Mouse (Mus musculus): Measurements from ENCODE around the gene A630076J17Rik. TPM values are rescaled to one million over a fixed set of nuclear protein-coding genes. Genes with fewer than 3 reads are reported as not detected.

Gene A630076J17Rik
- total and polyA plus RNA-seq, 3 experiments, result not detected

GRCm38 (mm10) chr3:107246876-107247275, 16.5 kb downstream of the A630076J17Rik start:
- in situ Hi-C loops (cut with MboI; ENCODE audit: low pct_ligation_motif_present, low pct_unique_long_range_greater_than_20kb, low sequenced_read_pairs), result loop anchor here (10.0 kb wide), 1 partner anchor 218 kb away; no protein-coding TSS in a partner anchor
- Histone ChIP-seq H3K79me2 (replicated peaks; ENCODE audit: control insufficient read depth, extremely low read depth, insufficient read depth, poor library complexity, severe bottlenecking) (no peaks in the 10 kb centered on the region), H3K36me3 (replicated peaks in 1 of 2; ENCODE audit: control insufficient read depth in 1 of 2, insufficient read depth in 1 of 2, low read length in 1 of 2) (no peaks in the 10 kb centered on the region), H3K4me2 (ENCODE audit: insufficient read depth, low read depth, poor library complexity, severe bottlenecking) (no peak overlapping the region), H3K9me3 (replicated peaks; ENCODE audit: low read length) (no peaks in the 10 kb centered on the region), H3K27ac (ENCODE audit: insufficient read depth, low read depth) (no peak overlapping the region), H3K27me3 (replicated peaks) (peaks cover 29% of the 10 kb centered on the region), H3K9ac (ENCODE audit: insufficient read depth, low read depth) (no peak overlapping the region), H3K4me1 (ENCODE audit: control insufficient read depth in 1 of 2, insufficient read depth in 2 of 2) (peaks cover 0 to 1% of the 10 kb centered on the region in 2 experiments; a peak in 2 of 4 replicates), H3K4me3 (replicated peaks in 1 of 3; ENCODE audit: low read depth in 2 of 3, low read length in 2 of 3, poor library complexity in 1 of 3) (no peak overlapping the region)
- no peak for TF ChIP-seq SIN3A (IDR thresholded peaks at IDR 0.05; ENCODE audit: low read length)
- no peak for TF ChIP-seq TCF12 (IDR thresholded peaks at IDR 0.05; ENCODE audit: low read depth, low read length)
- TF ChIP-seq POLR2A (IDR thresholded peaks at IDR 0.05; ENCODE audit: low read depth, low read length), result no peak
- TF ChIP-seq ZNF384 (IDR thresholded peaks at IDR 0.05; ENCODE audit: low read depth, low read length), result no peak
- no peak for TF ChIP-seq MYC (IDR thresholded peaks at IDR 0.05; ENCODE audit: low read depth, low read length)
- no peak for TF ChIP-seq MAX (IDR thresholded peaks at IDR 0.05; ENCODE audit: low read length)
- no peak for TF ChIP-seq NELFE (IDR thresholded peaks at IDR 0.05; ENCODE audit: low read depth, low read length)
- no peak for TF ChIP-seq POLR2AphosphoS2 (IDR thresholded peaks at IDR 0.05; ENCODE audit: low read depth, low read length)
- no peak for TF ChIP-seq SMC3 (IDR thresholded peaks at IDR 0.05; ENCODE audit: low read depth, low read length)
- TF ChIP-seq MEF2A (IDR thresholded peaks at IDR 0.05; ENCODE audit: borderline replicate concordance, low read depth, low read length), result no peak
- no peak for TF ChIP-seq KAT2A (IDR thresholded peaks at IDR 0.05; ENCODE audit: insufficient replicate concordance, low read length)
- no peak for TF ChIP-seq MXI1 (IDR thresholded peaks at IDR 0.05; ENCODE audit: low read depth, low read length)
- no peak for TF ChIP-seq CTCF (conservative IDR thresholded peaks at IDR 0.05 in 1 of 2, IDR thresholded peaks at IDR 0.05 in 1 of 2; ENCODE audit: low read depth in 2 of 2, low read length in 2 of 2)
- TF ChIP-seq RAD21 (IDR thresholded peaks at IDR 0.05; ENCODE audit: low read depth, low read length), result no peak
- TF ChIP-seq HCFC1 (IDR thresholded peaks at IDR 0.05; ENCODE audit: low read depth, low read length), result no peak
- no peak for TF ChIP-seq CHD2 (IDR thresholded peaks at IDR 0.05; ENCODE audit: low read length)
- TF ChIP-seq ZMIZ1 (IDR thresholded peaks at IDR 0.05; ENCODE audit: low read depth, low read length), result no peak
- dilution Hi-C loops (cut with MboI; ENCODE audit: extremely low pct_ligation_motif_present, extremely low pct_unique_long_range_greater_than_20kb, low sequenced_read_pairs), result no loop called here
- DNase-seq (ENCODE audit: extremely low read depth), result no peak

- Histone ChIP-seq H3K9ac (ENCODE audit: insufficient read depth, low read depth) (no peak overlapping the region), H3K27me3 (replicated peaks) (peaks cover 22% of the 10 kb centered on the region), H3K4me1 (ENCODE audit: control insufficient read depth in 1 of 2, insufficient read depth in 2 of 2) (peaks cover 0 to 6% of the 10 kb centered on the region in 2 experiments; a peak in 2 of 4 replicates), H3K27ac (ENCODE audit: insufficient read depth, low read depth) (no peak overlapping the region), H3K36me3 (replicated peaks in 1 of 2; ENCODE audit: control insufficient read depth in 1 of 2, insufficient read depth in 1 of 2, low read length in 1 of 2) (no peaks in the 10 kb centered on the region), H3K79me2 (replicated peaks; ENCODE audit: control insufficient read depth, extremely low read depth, insufficient read depth, poor library complexity, severe bottlenecking) (no peaks in the 10 kb centered on the region), H3K9me3 (replicated peaks; ENCODE audit: low read length) (no peaks in the 10 kb centered on the region), H3K4me3 (replicated peaks in 1 of 3; ENCODE audit: low read depth in 2 of 3, low read length in 2 of 3, poor library complexity in 1 of 3) (no peak overlapping the region), H3K4me2 (ENCODE audit: insufficient read depth, low read depth, poor library complexity, severe bottlenecking) (no peak overlapping the region)
- in situ Hi-C loops (cut with MboI; ENCODE audit: low pct_ligation_motif_present, low pct_unique_long_range_greater_than_20kb, low sequenced_read_pairs) (loop anchor here (10.0 kb wide), 1 partner anchor 216 kb away; no protein-coding TSS in a partner anchor), dilution Hi-C loops (cut with MboI; ENCODE audit: extremely low pct_ligation_motif_present, extremely low pct_unique_long_range_greater_than_20kb, low sequenced_read_pairs) (no loop called here)
- TF ChIP-seq JUND (conservative IDR thresholded peaks at IDR 0.05; ENCODE audit: low read depth, low read length) (no peak), POLR2AphosphoS2 (IDR thresholded peaks at IDR 0.05; ENCODE audit: low read depth, low read length) (no peak), BHLHE40 (IDR thresholded peaks at IDR 0.05; ENCODE audit: low read depth, low read length) (no peak), ELF1 (IDR thresholded peaks at IDR 0.05; ENCODE audit: low read depth, low read length) (no peak), MAX (IDR thresholded peaks at IDR 0.05; ENCODE audit: low read length) (no peak), KAT2A (IDR thresholded peaks at IDR 0.05; ENCODE audit: insufficient replicate concordance, low read length) (no peak), RCOR1 (conservative IDR thresholded peaks at IDR 0.05; ENCODE audit: low read depth, low read length) (no peak), MAFK (IDR thresholded peaks at IDR 0.05; ENCODE audit: insufficient replicate concordance, low read length) (no peak), CHD2 (IDR thresholded peaks at IDR 0.05; ENCODE audit: low read length) (no peak), USF2 (conservative IDR thresholded peaks at IDR 0.05; ENCODE audit: low read depth, low read length) (no peak), HCFC1 (IDR thresholded peaks at IDR 0.05; ENCODE audit: low read depth, low read length) (no peak), ZNF384 (IDR thresholded peaks at IDR 0.05; ENCODE audit: low read depth, low read length) (no peak), ZKSCAN1 (IDR thresholded peaks at IDR 0.05; ENCODE audit: borderline replicate concordance, low read depth, low read length) (no peak), MAZ (IDR thresholded peaks at IDR 0.05; ENCODE audit: low read depth, low read length) (no peak), RAD21 (IDR thresholded peaks at IDR 0.05; ENCODE audit: low read depth, low read length) (no peak), MYC (IDR thresholded peaks at IDR 0.05; ENCODE audit: low read depth, low read length) (no peak), GABPA (IDR thresholded peaks at IDR 0.05; ENCODE audit: insufficient replicate concordance, low read depth, low read length) (no peak), ZC3H11A (IDR thresholded peaks at IDR 0.05; ENCODE audit: low read depth, low read length) (no peak), IRF4 (IDR thresholded peaks at IDR 0.05; ENCODE audit: low read depth, low read length) (no peak)
- no peak for DNase-seq (ENCODE audit: extremely low read depth)
Observed at GRCm38 (mm10) chr3:107249042-107249441, 18.6 kb downstream of the A630076J17Rik start.
